Mouse (Mus musculus): ENCODE results near the gene Tbc1d4. TPM values are rescaled to one million over a fixed set of nuclear protein-coding genes. Genes with fewer than 3 reads are reported as not detected.

Tbc1d4 gene
- total and polyA plus RNA-seq, 3 experiments, result 20.6 to 72.9 (median 71.0) TPM

- H3K4me2 ChIP-seq (ENCODE audit: insufficient read depth, low read depth, poor library complexity, severe bottlenecking), result no peak overlapping the region
- H3K27me3 ChIP-seq (replicated peaks), result no peaks in the 10 kb centered on the region
- no peaks in the 10 kb centered on the region for H3K9me3 ChIP-seq (replicated peaks; ENCODE audit: low read length)
- H3K79me2 ChIP-seq (replicated peaks; ENCODE audit: control insufficient read depth, extremely low read depth, insufficient read depth, poor library complexity, severe bottlenecking), result no peaks in the 10 kb centered on the region
- peaks cover 8 to 56% of the 10 kb centered on the region in 2 experiments for H3K4me1 ChIP-seq (ENCODE audit: control insufficient read depth in 1 of 2, insufficient read depth in 2 of 2)
- TF ChIP-seq MYC (IDR thresholded peaks at IDR 0.05; ENCODE audit: low read depth, low read length), result no peak
- dilution Hi-C loops (cut with MboI; ENCODE audit: extremely low pct_ligation_motif_present, extremely low pct_unique_long_range_greater_than_20kb, low sequenced_read_pairs), result no loop called here
- H3K36me3 ChIP-seq (replicated peaks in 1 of 2; ENCODE audit: control insufficient read depth in 1 of 2, insufficient read depth in 1 of 2, low read length in 1 of 2), result peaks cover 0 to 70% of the 10 kb centered on the region in 2 experiments
- in situ Hi-C loops (cut with MboI; ENCODE audit: low pct_ligation_motif_present, low pct_unique_long_range_greater_than_20kb, low sequenced_read_pairs), result no loop called here
- no peak for DNase-seq (ENCODE audit: extremely low read depth)
- no peak overlapping the region for H3K4me3 ChIP-seq (replicated peaks in 1 of 3; ENCODE audit: low read depth in 2 of 3, low read length in 2 of 3, poor library complexity in 1 of 3)
- H3K27ac ChIP-seq (ENCODE audit: insufficient read depth, low read depth), result no peak overlapping the region
- H3K9ac ChIP-seq (ENCODE audit: insufficient read depth, low read depth), result no peak overlapping the region
Measured at GRCm38 (mm10) chr14:101465893-101466292, 143.1 kb downstream of the Tbc1d4 start.

- peaks cover 5 to 27% of the 10 kb centered on the region in 2 experiments for H3K4me1 ChIP-seq (ENCODE audit: control insufficient read depth in 1 of 2, insufficient read depth in 2 of 2)
- dilution Hi-C loops (cut with MboI; ENCODE audit: extremely low pct_ligation_motif_present, extremely low pct_unique_long_range_greater_than_20kb, low sequenced_read_pairs), result no loop called here
- DNase-seq (ENCODE audit: extremely low read depth), result peak; percentile 82
- TF ChIP-seq CTCF (conservative IDR thresholded peaks at IDR 0.05 in 1 of 2, IDR thresholded peaks at IDR 0.05 in 1 of 2; ENCODE audit: low read depth in 2 of 2, low read length in 2 of 2), result peak; percentile 66 to 83
- TF ChIP-seq E2F4 (IDR thresholded peaks at IDR 0.05; ENCODE audit: insufficient replicate concordance, low read depth, low read length), result no peak
- TF ChIP-seq SMC3 (IDR thresholded peaks at IDR 0.05; ENCODE audit: low read depth, low read length), result peak; percentile 64
- TF ChIP-seq USF1 (IDR thresholded peaks at IDR 0.05; ENCODE audit: low read depth, low read length), result no peak
- peak; percentile 77 for TF ChIP-seq RAD21 (IDR thresholded peaks at IDR 0.05; ENCODE audit: low read depth, low read length)
- TF ChIP-seq ELF1 (IDR thresholded peaks at IDR 0.05; ENCODE audit: low read depth, low read length), result no peak
- H3K4me2 ChIP-seq (ENCODE audit: insufficient read depth, low read depth, poor library complexity, severe bottlenecking), result no peak overlapping the region
- H3K4me3 ChIP-seq (replicated peaks in 1 of 3; ENCODE audit: low read depth in 2 of 3, low read length in 2 of 3, poor library complexity in 1 of 3), result peak overlapping the region in 2 of 3 experiments; percentile 41 to 43
- no peak overlapping the region for H3K9ac ChIP-seq (ENCODE audit: insufficient read depth, low read depth)
- H3K27me3 ChIP-seq (replicated peaks), result no peaks in the 10 kb centered on the region
- H3K79me2 ChIP-seq (replicated peaks; ENCODE audit: control insufficient read depth, extremely low read depth, insufficient read depth, poor library complexity, severe bottlenecking), result no peaks in the 10 kb centered on the region
- no peak overlapping the region for H3K27ac ChIP-seq (ENCODE audit: insufficient read depth, low read depth)
- H3K36me3 ChIP-seq (replicated peaks in 1 of 2; ENCODE audit: control insufficient read depth in 1 of 2, insufficient read depth in 1 of 2, low read length in 1 of 2), result peaks cover 0 to 66% of the 10 kb centered on the region in 2 experiments
- in situ Hi-C loops (cut with MboI; ENCODE audit: low pct_ligation_motif_present, low pct_unique_long_range_greater_than_20kb, low sequenced_read_pairs), result no loop called here
- H3K9me3 ChIP-seq (replicated peaks; ENCODE audit: low read length), result no peaks in the 10 kb centered on the region
Measured at GRCm38 (mm10) chr14:101460768-101461167, 148.2 kb downstream of the Tbc1d4 start.

GRCm38 (mm10) chr14:101452915-101453314 is 156.1 kb downstream of the Tbc1d4 start:
- Histone ChIP-seq H3K27me3 (replicated peaks) (no peaks in the 10 kb centered on the region), H3K9ac (ENCODE audit: insufficient read depth, low read depth) (no peak overlapping the region), H3K9me3 (replicated peaks; ENCODE audit: low read length) (no peaks in the 10 kb centered on the region), H3K79me2 (replicated peaks; ENCODE audit: control insufficient read depth, extremely low read depth, insufficient read depth, poor library complexity, severe bottlenecking) (no peaks in the 10 kb centered on the region), H3K4me3 (replicated peaks in 1 of 3; ENCODE audit: low read depth in 2 of 3, low read length in 2 of 3, poor library complexity in 1 of 3) (no peak overlapping the region), H3K4me1 (ENCODE audit: control insufficient read depth in 1 of 2, insufficient read depth in 2 of 2) (peaks cover 0 to 15% of the 10 kb centered on the region in 2 experiments; a peak in 2 of 4 replicates), H3K4me2 (ENCODE audit: insufficient read depth, low read depth, poor library complexity, severe bottlenecking) (no peak overlapping the region), H3K36me3 (replicated peaks in 1 of 2; ENCODE audit: control insufficient read depth in 1 of 2, insufficient read depth in 1 of 2, low read length in 1 of 2) (peaks cover 0 to 84% of the 10 kb centered on the region in 2 experiments), H3K27ac (ENCODE audit: insufficient read depth, low read depth) (no peak overlapping the region)
- TF ChIP-seq MAX (IDR thresholded peaks at IDR 0.05; ENCODE audit: low read length) (no peak), EP300 (IDR thresholded peaks at IDR 0.05; ENCODE audit: low read length) (peak; percentile 45; the same call in 1 of the 2 replicates)
- in situ Hi-C loops (cut with MboI; ENCODE audit: low pct_ligation_motif_present, low pct_unique_long_range_greater_than_20kb, low sequenced_read_pairs) (no loop called here), dilution Hi-C loops (cut with MboI; ENCODE audit: extremely low pct_ligation_motif_present, extremely low pct_unique_long_range_greater_than_20kb, low sequenced_read_pairs) (no loop called here)
- peak; percentile 38 for DNase-seq (ENCODE audit: extremely low read depth)

Data from CH12.LX (cell line).